10 mouse cellular contexts compared by ENCODE assay signal in the genomic region with DNA sequence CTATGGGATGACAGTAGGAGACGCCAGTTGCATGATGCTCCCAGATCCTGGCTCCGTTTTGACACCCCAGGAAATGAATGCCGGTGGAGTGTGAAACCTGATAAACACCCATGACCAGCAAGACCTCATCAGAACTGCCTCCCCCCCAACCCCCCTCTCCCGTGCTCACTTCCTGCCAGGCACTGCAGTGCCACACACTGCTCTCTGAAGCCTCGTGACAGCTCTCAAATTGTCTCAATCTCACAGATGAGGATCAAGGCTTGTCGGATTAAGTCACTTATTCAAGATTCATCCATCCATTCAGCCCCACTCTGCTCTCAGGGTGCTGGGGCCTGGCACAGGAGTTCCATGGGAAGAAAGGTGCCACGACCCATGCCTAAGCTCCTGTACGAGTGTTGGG. TPM values are rescaled to one million over a fixed set of nuclear protein-coding genes. Genes with fewer than 3 reads are reported as not detected.
A peak's percentile ranks its signal among the peaks of the same experiment; 100 is the strongest.
DNase-seq lines count a peak whose midpoint lies in the region; ATAC-seq and TF ChIP-seq lines count a peak whose summit lies in the region.
"Had no signal": no experiment of that assay in that cellular context is flagged by ENCODE, and none has a peak within 500 bp of the region (broad histone marks: within the 10 kb centered on the region; RNA-seq: fewer than 3 reads in every experiment).

No protein-coding gene starts in this region.

- H3K4me3 ChIP-seq in intestine, postnatal 0 days (ENCODE audit: low read depth, low read length): no peak overlapping the region
- no peak overlapping the region for H3K4me3 ChIP-seq in intestine, embryonic 15.5 days (replicated peaks)
- H3K4me3 ChIP-seq: embryonic facial prominence, embryonic 10.5 days had no signal

- no peaks in the 10 kb centered on the region for H3K36me3 ChIP-seq in intestine, postnatal 0 days (ENCODE audit: control insufficient read depth, insufficient read depth)
- no peaks in the 10 kb centered on the region for H3K36me3 ChIP-seq in intestine, embryonic 15.5 days
- H3K36me3 ChIP-seq: embryonic facial prominence, embryonic 10.5 days had no signal

- peak; percentile 18 for DNase-seq in thymus, postnatal 14 days
- no peak for DNase-seq in thymus, postnatal 36 days
- DNase-seq in liver: peak; percentile 29
- peak; percentile 34 for DNase-seq in thymus, postnatal 4 days
- no peak for DNase-seq in cerebellum, adult 11 months
- DNase-seq in cerebellum, postnatal 14 days: no peak
- DNase-seq: midbrain, embryonic 14.5 days had no signal

- no peak overlapping the region for H3K4me2 ChIP-seq in intestine, postnatal 0 days (replicated peaks; ENCODE audit: low read depth)
- H3K4me2 ChIP-seq in intestine, embryonic 15.5 days (replicated peaks): no peak overlapping the region

- H3K9me3 ChIP-seq in intestine, postnatal 0 days (ENCODE audit: control insufficient read depth): no peaks in the 10 kb centered on the region
- no peaks in the 10 kb centered on the region for H3K9me3 ChIP-seq in intestine, embryonic 15.5 days
- H3K9me3 ChIP-seq: embryonic facial prominence, embryonic 10.5 days had no signal

- 50% methylated on average over 8 of the region's 8 CpGs for WGBS in intestine, postnatal 0 days
- WGBS in intestine, embryonic 15.5 days: 42% methylated on average over 8 of the region's 8 CpGs

- TF ChIP-seq CTCF in intestine, postnatal 0 days (IDR thresholded peaks at IDR 0.05; ENCODE audit: low read depth): no peak

- 0 out of 2 replicates have a peak overlapping the region, but pooled peaks have one; percentile 1 for H3K27ac ChIP-seq in intestine, postnatal 0 days (ENCODE audit: low read depth, low read length)
- no peak overlapping the region for H3K27ac ChIP-seq in intestine, embryonic 15.5 days
- H3K27ac ChIP-seq: embryonic facial prominence, embryonic 10.5 days had no signal

- no peak overlapping the region for H3K9ac ChIP-seq in intestine, postnatal 0 days (ENCODE audit: low read depth, low read length)
- no peak overlapping the region for H3K9ac ChIP-seq in intestine, embryonic 15.5 days

- ATAC-seq in intestine, postnatal 0 days: no peak
- no peak for ATAC-seq in intestine, embryonic 15.5 days

- no peaks in the 10 kb centered on the region for H3K27me3 ChIP-seq in intestine, postnatal 0 days (replicated peaks; ENCODE audit: control insufficient read depth, insufficient read depth, low read length)
- H3K27me3 ChIP-seq in intestine, embryonic 15.5 days (replicated peaks): no peaks in the 10 kb centered on the region

- no peaks in the 10 kb centered on the region for H3K4me1 ChIP-seq in intestine, postnatal 0 days (replicated peaks; ENCODE audit: control insufficient read depth, insufficient read depth, low read length)
- peaks cover 20% of the 10 kb centered on the region; the same call in 1 of the 2 replicates for H3K4me1 ChIP-seq in intestine, embryonic 15.5 days (replicated peaks)

RNA-seq across cellular contexts. Expression of a gene that starts 49.4 kb away (rescaled TPM):
- polyA plus RNA-seq in intestine, postnatal 0 days (2015; fragmentation: Nextera tagmentation; extraction: Ambion mirVana): 5.7 and 6.8 TPM in 2 replicates
- polyA plus RNA-seq in intestine, embryonic 15.5 days (2015; fragmentation: Nextera tagmentation; extraction: Ambion mirVana): 15.3 and 25.1 TPM in 2 replicates

Comparison
In these comparisons a context has a peak if more than half of its experiments do, and no peak if none do; other contexts are left out.
1. DNase-seq: peak in thymus, postnatal 14 days (single experiment), liver (single experiment) and thymus, postnatal 4 days (single experiment); none in thymus, postnatal 36 days (0 of 2), cerebellum, adult 11 months (single experiment) and cerebellum, postnatal 14 days (0 of 2).